Mouse (Mus musculus) heart, adult 2 months (tissue): ENCODE data around the gene Olfr1418.

ENCODE experiments used
- CTCF ChIP-seq: fragments of 200-600 bp; IDR thresholded peaks from 2 replicates; pipeline ENCODE4 v1.8.1; 2022; ENCODE audit warnings: antibody characterized with exemption, mild to moderate bottlenecking, moderate library complexity
- EP300 ChIP-seq: fragments of 200-500 bp; IDR thresholded peaks from 2 replicates; pipeline ENCODE4 v1.6.1; 2011; ENCODE audit warnings: low read depth, low read length, control low read depth; ENCODE audit not compliant: insufficient read depth

DNA sequence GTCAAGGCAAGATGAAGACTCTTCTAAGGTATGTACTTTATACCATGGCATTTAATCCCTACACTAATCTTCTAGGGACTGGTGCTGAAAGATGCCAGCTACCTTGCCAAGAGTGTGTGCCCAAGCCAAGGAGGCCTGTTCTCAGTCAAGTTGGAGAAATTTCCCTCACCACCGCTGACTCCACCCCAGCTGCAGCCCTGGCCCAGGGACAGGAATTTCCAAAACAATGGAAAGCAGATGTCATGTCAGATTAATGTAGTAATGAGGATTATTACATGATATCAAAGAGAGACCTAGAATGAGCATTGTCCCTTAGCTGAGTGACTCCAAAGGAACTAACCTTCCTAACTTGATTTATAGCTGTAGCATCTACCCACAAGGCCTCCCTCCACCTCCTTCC, 50.0 kb downstream of the Olfr1418 start:
- no peak for TF ChIP-seq CTCF
- TF ChIP-seq EP300, result peak; percentile 53; the same call in 1 of the 2 replicates
